Mouse (Mus musculus): ENCODE data around the gene Nelfcd. TPM values are rescaled to one million over a fixed set of nuclear protein-coding genes. Genes with fewer than 3 reads are reported as not detected.

Nelfcd gene
- polyA plus RNA-seq (2014; fragmentation: Nextera tagmentation; extraction: Ambion mirVana): 111 and 115 TPM in 2 replicates

GRCm38 (mm10) chr2:174415731-174416310 lies at the start of gene Nelfcd:
Nelfcd (plus strand) TSS chr2:174415804.
- Histone ChIP-seq H3K27ac (ENCODE audit: low read depth, low read length) (no peak within 1 kb of the TSS), H3K4me1 (ENCODE audit: control insufficient read depth, insufficient read depth, low read length) (peaks cover 9% of the 10 kb centered on the region; the same call in 1 of the 2 replicates), H3K27me3 (replicated peaks; ENCODE audit: control insufficient read depth, insufficient read depth, low read length) (no peaks in the 10 kb centered on the region), H3K4me3 (ENCODE audit: low read depth, low read length) (peak within 1 kb of the TSS; percentile 64), H3K9ac (ENCODE audit: low read length) (peak within 1 kb of the TSS; percentile 78), H3K9me3 (replicated peaks; ENCODE audit: control insufficient read depth, low read length) (no peaks in the 10 kb centered on the region), H3K36me3 (ENCODE audit: control insufficient read depth, insufficient read depth, low read length) (peaks cover 14% of the 10 kb centered on the region), H3K4me2 (ENCODE audit: low read length) (peak within 1 kb of the TSS; percentile 71)
- WGBS: under 1% methylated on average over 40 of the region's 40 CpGs
- DNase-seq (ENCODE audit: low spot score) (peak; percentile 97), ATAC-seq (peak; percentile 95)

GRCm38 (mm10) chr2:174366571-174366970 lies 49.0 kb upstream of the Nelfcd start:
- no peak overlapping the region for H3K27ac ChIP-seq (ENCODE audit: low read depth, low read length)
- WGBS: 86% methylated on average over 10 of the region's 10 CpGs
- no peak for DNase-seq (ENCODE audit: low spot score)
- no peak overlapping the region for H3K4me3 ChIP-seq (ENCODE audit: low read depth, low read length)
- H3K9ac ChIP-seq (ENCODE audit: low read length): no peak overlapping the region
- no peaks in the 10 kb centered on the region for H3K9me3 ChIP-seq (replicated peaks; ENCODE audit: control insufficient read depth, low read length)
- no peaks in the 10 kb centered on the region for H3K27me3 ChIP-seq (replicated peaks; ENCODE audit: control insufficient read depth, insufficient read depth, low read length)
- no peak for ATAC-seq
- H3K36me3 ChIP-seq (ENCODE audit: control insufficient read depth, insufficient read depth, low read length): no peaks in the 10 kb centered on the region
- no peaks in the 10 kb centered on the region for H3K4me1 ChIP-seq (ENCODE audit: control insufficient read depth, insufficient read depth, low read length)
- H3K4me2 ChIP-seq (ENCODE audit: low read length): no peak overlapping the region

GRCm38 (mm10) chr2:174381021-174381420 lies 34.6 kb upstream of the Nelfcd start:
- 94% methylated on average over 9 of the region's 9 CpGs for WGBS
- H3K9me3 ChIP-seq (replicated peaks; ENCODE audit: control insufficient read depth, low read length): no peaks in the 10 kb centered on the region
- DNase-seq (ENCODE audit: low spot score) (no peak), ATAC-seq (no peak)
- H3K9ac ChIP-seq (ENCODE audit: low read length): no peak overlapping the region
- no peaks in the 10 kb centered on the region for H3K36me3 ChIP-seq (ENCODE audit: control insufficient read depth, insufficient read depth, low read length)
- no peak overlapping the region for H3K4me2 ChIP-seq (ENCODE audit: low read length)
- no peak overlapping the region for H3K4me3 ChIP-seq (ENCODE audit: low read depth, low read length)
- H3K4me1 ChIP-seq (ENCODE audit: control insufficient read depth, insufficient read depth, low read length): no peaks in the 10 kb centered on the region
- H3K27me3 ChIP-seq (replicated peaks; ENCODE audit: control insufficient read depth, insufficient read depth, low read length): no peaks in the 10 kb centered on the region
- no peak overlapping the region for H3K27ac ChIP-seq (ENCODE audit: low read depth, low read length)

- Histone ChIP-seq H3K4me3 (ENCODE audit: low read depth, low read length) (no peak overlapping the region), H3K9ac (ENCODE audit: low read length) (no peak overlapping the region), H3K27me3 (replicated peaks; ENCODE audit: control insufficient read depth, insufficient read depth, low read length) (no peaks in the 10 kb centered on the region), H3K4me2 (ENCODE audit: low read length) (no peak overlapping the region), H3K36me3 (ENCODE audit: control insufficient read depth, insufficient read depth, low read length) (no peaks in the 10 kb centered on the region), H3K9me3 (replicated peaks; ENCODE audit: control insufficient read depth, low read length) (no peaks in the 10 kb centered on the region), H3K27ac (ENCODE audit: low read depth, low read length) (no peak overlapping the region), H3K4me1 (ENCODE audit: control insufficient read depth, insufficient read depth, low read length) (no peaks in the 10 kb centered on the region)
- ATAC-seq: no peak
- 92% methylated on average over 3 of the region's 3 CpGs for WGBS
- DNase-seq (ENCODE audit: low spot score): no peak
These were observed 23.7 kb upstream of the Nelfcd start for GRCm38 (mm10) chr2:174391936-174392335.

GRCm38 (mm10) chr2:174392554-174392953 lies 23.1 kb upstream of the Nelfcd start:
- Histone ChIP-seq H3K9me3 (replicated peaks; ENCODE audit: control insufficient read depth, low read length) (no peaks in the 10 kb centered on the region), H3K4me1 (ENCODE audit: control insufficient read depth, insufficient read depth, low read length) (no peaks in the 10 kb centered on the region)
- 57% methylated on average over 9 of the region's 9 CpGs for WGBS

GRCm38 (mm10) chr2:174393383-174393782 lies 22.2 kb upstream of the Nelfcd start:
- no peak overlapping the region for H3K4me2 ChIP-seq (ENCODE audit: low read length)
- no peak overlapping the region for H3K27ac ChIP-seq (ENCODE audit: low read depth, low read length)
- H3K9ac ChIP-seq (ENCODE audit: low read length): no peak overlapping the region
- no peaks in the 10 kb centered on the region for H3K36me3 ChIP-seq (ENCODE audit: control insufficient read depth, insufficient read depth, low read length)
- H3K27me3 ChIP-seq (replicated peaks; ENCODE audit: control insufficient read depth, insufficient read depth, low read length): no peaks in the 10 kb centered on the region
- no peak overlapping the region for H3K4me3 ChIP-seq (ENCODE audit: low read depth, low read length)
- DNase-seq (ENCODE audit: low spot score): no peak
- 85% methylated on average over 5 of the region's 5 CpGs for WGBS
- ATAC-seq: no peak
- H3K4me1 ChIP-seq (ENCODE audit: control insufficient read depth, insufficient read depth, low read length): no peaks in the 10 kb centered on the region
- H3K9me3 ChIP-seq (replicated peaks; ENCODE audit: control insufficient read depth, low read length): no peaks in the 10 kb centered on the region

More at GRCm38 (mm10) chr2:174392554-174392953, 23.1 kb upstream of the Nelfcd start:
- Histone ChIP-seq H3K4me2 (ENCODE audit: low read length) (no peak overlapping the region), H3K9ac (ENCODE audit: low read length) (no peak overlapping the region), H3K27me3 (replicated peaks; ENCODE audit: control insufficient read depth, insufficient read depth, low read length) (no peaks in the 10 kb centered on the region), H3K4me3 (ENCODE audit: low read depth, low read length) (no peak overlapping the region), H3K27ac (ENCODE audit: low read depth, low read length) (no peak overlapping the region), H3K36me3 (ENCODE audit: control insufficient read depth, insufficient read depth, low read length) (no peaks in the 10 kb centered on the region)
- DNase-seq (ENCODE audit: low spot score) (no peak), ATAC-seq (no peak)

- WGBS: 81% methylated on average over 10 of the region's 10 CpGs
- Histone ChIP-seq H3K27ac (ENCODE audit: low read depth, low read length) (no peak overlapping the region), H3K27me3 (replicated peaks; ENCODE audit: control insufficient read depth, insufficient read depth, low read length) (no peaks in the 10 kb centered on the region), H3K9ac (ENCODE audit: low read length) (no peak overlapping the region), H3K4me2 (ENCODE audit: low read length) (no peak overlapping the region), H3K4me1 (ENCODE audit: control insufficient read depth, insufficient read depth, low read length) (no peaks in the 10 kb centered on the region), H3K9me3 (replicated peaks; ENCODE audit: control insufficient read depth, low read length) (no peaks in the 10 kb centered on the region), H3K36me3 (ENCODE audit: control insufficient read depth, insufficient read depth, low read length) (no peaks in the 10 kb centered on the region), H3K4me3 (ENCODE audit: low read depth, low read length) (no peak overlapping the region)
- ATAC-seq: no peak
- DNase-seq (ENCODE audit: low spot score): no peak
These were observed 19.0 kb upstream of the Nelfcd start for GRCm38 (mm10) chr2:174396643-174397042.

- WGBS: 83% methylated on average over 1 of the region's 1 CpGs
- Histone ChIP-seq H3K27me3 (replicated peaks; ENCODE audit: control insufficient read depth, insufficient read depth, low read length) (no peaks in the 10 kb centered on the region), H3K27ac (ENCODE audit: low read depth, low read length) (no peak overlapping the region), H3K36me3 (ENCODE audit: control insufficient read depth, insufficient read depth, low read length) (no peaks in the 10 kb centered on the region), H3K4me2 (ENCODE audit: low read length) (no peak overlapping the region), H3K4me3 (ENCODE audit: low read depth, low read length) (no peak overlapping the region), H3K9me3 (replicated peaks; ENCODE audit: control insufficient read depth, low read length) (no peaks in the 10 kb centered on the region), H3K4me1 (ENCODE audit: control insufficient read depth, insufficient read depth, low read length) (no peaks in the 10 kb centered on the region), H3K9ac (ENCODE audit: low read length) (no peak overlapping the region)
- ATAC-seq (no peak), DNase-seq (ENCODE audit: low spot score) (no peak)
These were observed 18.5 kb upstream of the Nelfcd start for GRCm38 (mm10) chr2:174397065-174397464.

- no peak overlapping the region for H3K4me2 ChIP-seq (ENCODE audit: low read length)
- H3K9me3 ChIP-seq (replicated peaks; ENCODE audit: control insufficient read depth, low read length): no peaks in the 10 kb centered on the region
- H3K9ac ChIP-seq (ENCODE audit: low read length): no peak overlapping the region
- H3K27ac ChIP-seq (ENCODE audit: low read depth, low read length): no peak overlapping the region
- no peaks in the 10 kb centered on the region for H3K4me1 ChIP-seq (ENCODE audit: control insufficient read depth, insufficient read depth, low read length)
- H3K36me3 ChIP-seq (ENCODE audit: control insufficient read depth, insufficient read depth, low read length): no peaks in the 10 kb centered on the region
- no peaks in the 10 kb centered on the region for H3K27me3 ChIP-seq (replicated peaks; ENCODE audit: control insufficient read depth, insufficient read depth, low read length)
- ATAC-seq (no peak), DNase-seq (ENCODE audit: low spot score) (no peak)
- H3K4me3 ChIP-seq (ENCODE audit: low read depth, low read length): no peak overlapping the region
- WGBS: 91% methylated on average over 6 of the region's 6 CpGs
These were observed 17.7 kb upstream of the Nelfcd start for GRCm38 (mm10) chr2:174397881-174398280.

Data from forebrain, embryonic 14.5 days (tissue).